Mouse (Mus musculus) gastrocnemius, postnatal 36 days (tissue): ENCODE measurements around the gene Gnaq. TPM values are rescaled to one million over a fixed set of nuclear protein-coding genes. Genes with fewer than 3 reads are reported as not detected.

Source experiments
- DNase-seq, 2 experiments: peaks; one replicate each; pipeline ENCODE4 v3.0.0; 2022
- intact Hi-C: fragments of 180-260 bp; cut with DNase I; formaldehyde crosslinking; loops from one replicate; pipeline ENCODE4 v1.15.1; 2025
- total RNA-seq, 2 experiments: library from RNA; stranded (reverse); gene quantifications; 2 replicates each; pipeline ENCODE4 v1.2.3; 2021

Gene Gnaq
- total RNA-seq, 2 experiments from 2014 or later = 10.3 to 11.3 TPM

DNA sequence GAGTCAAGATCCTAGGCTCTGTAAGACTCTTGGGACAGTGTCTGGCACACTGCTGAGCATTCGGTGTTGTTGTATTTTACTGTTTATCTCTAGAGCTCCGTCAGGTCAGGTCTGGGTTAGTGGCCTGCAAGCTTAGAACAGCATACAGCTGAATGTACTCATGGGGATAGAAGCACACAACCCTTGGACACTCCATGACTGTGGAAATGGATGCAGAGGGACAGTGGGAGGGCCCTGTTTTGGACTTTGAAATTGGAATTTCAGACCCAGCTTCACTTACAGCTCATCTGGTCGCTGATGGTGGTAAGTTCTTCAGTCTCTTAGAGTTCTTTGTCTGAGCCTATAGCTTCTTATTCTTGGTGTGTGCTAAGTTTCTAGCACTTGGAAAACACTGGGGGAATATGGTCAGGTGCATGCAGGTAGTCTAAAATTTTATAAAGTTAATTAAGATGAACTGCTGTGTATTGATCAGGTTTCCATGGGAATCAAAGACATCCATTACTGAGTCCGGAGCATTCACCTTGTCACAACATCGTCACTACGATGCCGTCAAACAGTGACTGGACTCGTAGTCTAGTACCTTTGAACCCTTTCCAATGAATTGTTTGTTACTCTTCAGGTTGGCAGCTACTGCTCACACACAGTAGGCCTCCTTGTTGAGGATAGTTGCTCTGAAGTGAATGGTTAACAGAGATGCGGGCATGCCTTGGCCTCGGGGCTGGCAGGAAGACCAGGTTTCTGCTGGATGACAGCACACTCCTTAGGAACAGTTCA is 51.1 kb downstream of the Gnaq start:
- DNase-seq = no peak
- intact Hi-C loops = no loop called here

GRCm38 (mm10) chr19:16186984-16187383 is 54.4 kb downstream of the Gnaq start:
- intact Hi-C loops = no loop called here
- no peak for DNase-seq

GRCm38 (mm10) chr19:16187952-16188351 is 55.3 kb downstream of the Gnaq start:
- intact Hi-C loops = no loop called here
- no peak for DNase-seq

DNA sequence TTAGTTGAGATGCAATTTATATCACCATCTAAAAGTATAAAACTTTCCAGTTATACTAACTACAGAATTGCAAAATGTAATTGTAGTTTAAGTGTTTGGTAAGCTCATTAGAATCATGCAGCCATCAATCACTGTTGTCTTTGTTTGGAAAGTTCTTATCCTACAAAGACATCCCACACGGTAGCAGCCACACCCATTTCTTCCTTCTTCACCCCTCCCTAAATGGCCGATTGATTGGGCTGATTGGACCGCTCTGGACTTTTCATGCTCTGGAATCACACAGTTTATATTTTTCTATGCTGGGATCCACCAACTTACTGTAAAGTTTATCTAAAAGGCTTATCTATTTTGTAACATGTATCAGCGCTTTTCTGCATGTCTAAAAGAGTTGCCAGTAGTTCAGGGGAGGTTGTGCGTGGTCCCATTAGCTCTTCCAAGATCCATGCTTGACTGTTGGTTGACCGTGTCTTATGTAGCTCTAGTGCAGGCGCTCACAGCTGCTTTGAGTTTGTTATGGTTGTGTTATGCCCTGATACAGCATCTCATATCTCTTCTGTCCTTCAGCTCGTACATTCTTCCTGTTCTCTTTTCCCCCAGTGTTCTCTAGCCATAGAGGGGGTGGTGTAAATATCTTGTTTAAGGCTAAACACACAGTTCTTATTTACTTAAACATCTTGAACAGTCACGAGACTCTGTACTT is 56.6 kb downstream of the Gnaq start:
- intact Hi-C loops = no loop called here
- no peak for DNase-seq

DNA sequence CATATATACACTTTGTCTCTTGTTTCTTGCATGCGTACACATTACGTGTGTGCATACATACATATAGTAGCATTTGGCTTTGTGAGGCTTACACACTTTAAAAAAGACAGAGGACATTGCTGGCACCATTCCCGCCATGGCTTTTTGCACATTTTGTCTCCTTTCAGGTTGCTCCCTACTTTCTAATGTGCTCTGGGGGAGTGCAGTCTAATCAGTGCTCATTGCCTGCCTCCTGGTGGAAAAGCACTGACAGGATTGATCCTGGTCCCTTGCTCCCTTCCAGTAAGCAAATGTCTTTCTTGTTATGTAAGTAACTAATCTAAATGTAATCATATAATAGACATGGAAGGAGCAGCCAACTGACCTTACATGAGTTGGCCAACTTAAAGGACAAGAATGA is 65.5 kb downstream of the Gnaq start:
- DNase-seq = no peak
- intact Hi-C loops = loop anchor here (5.0 kb wide), 1 partner anchor 71 kb away; no protein-coding TSS in a partner anchor

DNA sequence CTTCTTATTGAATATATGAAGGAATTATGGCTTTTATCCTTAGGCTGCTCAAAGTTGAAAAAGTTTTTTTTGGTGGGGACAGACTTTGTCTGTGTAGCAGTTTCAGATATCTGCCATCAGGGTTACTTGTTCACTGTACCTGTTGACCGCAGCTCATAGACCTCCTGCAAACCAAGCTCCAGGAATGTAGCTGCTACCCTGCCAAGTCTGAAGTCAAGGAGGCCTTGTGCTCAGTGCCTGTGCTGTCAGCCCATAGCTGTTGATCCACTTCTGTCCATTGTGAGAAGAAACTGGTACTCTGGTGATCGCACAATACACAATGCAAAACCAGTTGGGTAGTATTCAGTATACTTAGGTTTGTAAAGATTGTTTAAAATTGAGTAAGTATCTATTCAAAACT is 68.7 kb downstream of the Gnaq start:
- no peak for DNase-seq
- intact Hi-C loops = loop anchor here (10.0 kb wide), 1 partner anchor 137 kb away; no protein-coding TSS in a partner anchor

- no peak for DNase-seq
- intact Hi-C loops = loop anchor here (10.0 kb wide), 1 partner anchor 140 kb away; no protein-coding TSS in a partner anchor
These were observed 72.4 kb downstream of the Gnaq start for GRCm38 (mm10) chr19:16204776-16205680.

DNA sequence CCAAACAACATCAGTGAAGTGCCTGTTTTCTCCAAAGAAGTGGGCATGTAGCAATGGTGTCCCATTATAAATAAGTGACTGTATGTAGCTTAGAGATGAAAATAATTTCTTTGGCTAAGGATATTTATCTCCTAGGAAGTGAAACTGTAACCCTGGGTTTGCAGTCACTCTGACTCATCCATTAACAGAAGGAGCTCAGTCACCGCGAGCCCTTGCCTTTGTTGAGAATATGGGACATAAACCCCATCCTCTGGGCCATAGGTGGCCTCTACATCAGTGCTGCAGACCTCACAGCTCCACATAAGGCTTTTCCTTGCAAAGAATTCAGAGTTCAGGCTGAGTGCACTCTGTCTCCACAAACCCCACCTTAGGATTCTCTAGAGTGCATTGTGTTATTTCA is 77.0 kb downstream of the Gnaq start:
- no peak for DNase-seq
- intact Hi-C loops = loop anchor here (10.0 kb wide), 1 partner anchor 145 kb away; no protein-coding TSS in a partner anchor

DNA sequence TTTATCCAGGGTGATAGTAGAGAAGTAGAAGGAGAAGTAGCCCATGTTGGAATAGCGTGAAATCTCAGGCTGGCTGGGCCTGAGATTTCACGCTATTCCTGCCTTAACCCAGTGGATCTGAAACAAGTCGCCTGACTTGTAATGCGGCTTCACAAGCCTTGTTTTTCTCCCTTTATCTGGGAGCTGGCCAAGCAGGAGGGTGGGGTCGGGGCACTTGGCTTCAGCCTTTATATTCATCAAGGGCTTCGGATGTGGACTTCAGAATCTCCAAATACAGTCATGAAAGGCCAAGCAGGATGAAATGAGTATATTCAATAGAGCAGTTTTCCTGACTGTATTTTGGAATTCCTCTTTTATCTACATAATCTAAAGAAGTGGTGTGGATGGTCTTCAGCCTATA is 82.3 kb downstream of the Gnaq start:
- intact Hi-C loops = no loop called here

GRCm38 (mm10) chr19:16215430-16216016 is 82.9 kb downstream of the Gnaq start:
- intact Hi-C loops = no loop called here

More for the DNA sequence above, 82.3 kb downstream of the Gnaq start:
- peak; percentile 65 to 81 for DNase-seq

GRCm38 (mm10) chr19:16219978-16220377 is 87.3 kb downstream of the Gnaq start:
- intact Hi-C loops = no loop called here
- DNase-seq = no peak

More at GRCm38 (mm10) chr19:16215430-16216016, 82.9 kb downstream of the Gnaq start:
- no peak for DNase-seq

- DNase-seq = no peak
These were observed 89.9 kb downstream of the Gnaq start for GRCm38 (mm10) chr19:16222526-16222925.

DNA sequence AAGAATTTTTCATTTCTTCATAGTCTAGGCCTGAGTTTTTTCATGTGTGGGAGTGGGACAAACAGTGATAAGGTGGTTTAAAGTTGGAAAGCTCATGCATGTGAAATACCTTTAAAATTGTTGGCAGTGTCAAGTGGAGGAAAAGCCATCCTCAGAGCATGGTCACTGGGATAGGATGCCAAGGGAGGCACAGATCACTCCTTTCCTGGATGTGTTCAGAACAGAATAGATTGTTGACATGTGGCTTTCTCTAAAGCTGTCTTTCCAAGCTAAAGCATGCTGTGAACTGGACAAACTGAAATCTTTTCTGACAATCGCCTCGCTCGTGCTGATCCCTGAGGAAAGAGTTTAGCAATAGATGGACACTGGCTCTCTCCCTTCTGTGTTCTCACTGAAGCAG is 90.5 kb downstream of the Gnaq start:
- intact Hi-C loops = no loop called here
- DNase-seq = no peak

More at GRCm38 (mm10) chr19:16222526-16222925, 89.9 kb downstream of the Gnaq start:
- intact Hi-C loops = no loop called here

DNA sequence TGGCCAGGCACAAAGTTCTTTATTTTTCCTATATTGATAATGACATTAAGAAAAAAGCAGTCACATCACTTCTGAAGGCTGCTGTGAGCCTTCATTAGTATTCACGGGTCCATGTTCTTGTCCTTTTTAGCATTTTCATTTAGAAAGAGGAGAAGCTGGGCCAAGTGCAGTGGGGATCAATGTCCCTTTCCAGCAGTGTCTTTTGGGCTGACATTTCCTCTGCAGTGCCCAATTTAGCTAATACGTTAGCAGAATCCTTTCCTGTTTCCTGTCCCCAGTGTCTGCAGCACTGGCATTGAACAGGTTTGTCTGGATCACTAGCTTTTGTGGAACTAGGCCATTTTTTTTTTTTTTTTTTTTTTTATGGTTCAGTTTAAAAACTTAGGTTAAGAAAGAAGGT is 92.2 kb downstream of the Gnaq start:
- intact Hi-C loops = no loop called here
- DNase-seq = no peak

GRCm38 (mm10) chr19:16231584-16231983 is 99.0 kb downstream of the Gnaq start:
- DNase-seq = no peak
- intact Hi-C loops = no loop called here

- no peak for DNase-seq
- intact Hi-C loops = no loop called here
These were observed 103.0 kb downstream of the Gnaq start for GRCm38 (mm10) chr19:16235594-16235993.

GRCm38 (mm10) chr19:16237034-16237433 is 104.4 kb downstream of the Gnaq start:
- no peak for DNase-seq
- intact Hi-C loops = no loop called here

- DNase-seq = no peak
- intact Hi-C loops = no loop called here
These were observed 105.4 kb downstream of the Gnaq start for GRCm38 (mm10) chr19:16238072-16238471.

GRCm38 (mm10) chr19:16238512-16238911 is 105.9 kb downstream of the Gnaq start:
- intact Hi-C loops = no loop called here
- DNase-seq = no peak

DNA sequence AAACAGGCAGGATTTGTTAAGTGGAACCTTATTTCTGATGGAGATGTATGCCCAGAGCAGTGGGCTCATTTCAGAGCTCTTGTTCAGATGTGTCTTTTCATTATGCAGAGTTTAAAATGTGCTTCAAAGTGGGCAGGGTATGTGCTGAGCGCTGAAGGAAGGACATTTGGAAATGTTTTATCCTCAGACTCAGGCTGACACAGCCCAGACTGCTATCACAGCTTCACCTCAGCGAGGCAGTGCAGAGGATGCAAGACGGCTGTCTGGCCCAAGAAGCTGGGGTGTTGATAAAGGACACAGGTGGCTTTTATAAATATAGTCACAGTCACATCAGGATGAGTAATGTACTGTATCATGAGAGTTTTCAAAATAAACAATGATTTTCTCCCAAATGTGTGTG is 110.1 kb downstream of the Gnaq start:
- DNase-seq = no peak
- intact Hi-C loops = no loop called here
